Mouse (Mus musculus) myocyte (in vitro differentiated cells): ENCODE results near the gene Plscr3. TPM values are rescaled to one million over a fixed set of nuclear protein-coding genes. Genes with fewer than 3 reads are reported as not detected.

ENCODE experiments used
- H3K27me3 ChIP-seq: one replicate; pipeline ENCODE4 v1.6.1; 2011; ENCODE audit not compliant: control insufficient read depth, insufficient read depth, insufficient read length
- H3K36me3 ChIP-seq: one replicate; pipeline ENCODE4 v1.6.1; 2011; ENCODE audit not compliant: control insufficient read depth, insufficient read depth
- H3K4me2 ChIP-seq: one replicate; pipeline ENCODE4 v1.6.1; 2011; ENCODE audit warnings: low read depth, control low read depth
- H3K4me3 ChIP-seq: one replicate; pipeline ENCODE4 v1.5.1; 2011; ENCODE audit warnings: mild to moderate bottlenecking, control low read depth, moderate library complexity
- H3K79me2 ChIP-seq: one replicate; pipeline ENCODE4 v1.6.1; 2011; ENCODE audit not compliant: control insufficient read depth, insufficient read depth
- H3ac ChIP-seq: one replicate; pipeline ENCODE4 v1.6.1; 2011; ENCODE audit not compliant: control insufficient read depth, insufficient read length
- CEBPB ChIP-seq: IDR thresholded peaks from 2 replicates; pipeline ENCODE4 v1.6.1; 2011; ENCODE audit warnings: mild to moderate bottlenecking, moderate library complexity; ENCODE audit not compliant: poor library complexity, insufficient read depth, severe bottlenecking
- E2F4 ChIP-seq: IDR thresholded peaks from one replicate; pipeline ENCODE4 v1.6.1; 2011; ENCODE audit warnings: mild to moderate bottlenecking, control low read depth, moderate library complexity; ENCODE audit not compliant: insufficient read depth
- MAX ChIP-seq: IDR thresholded peaks from one replicate; pipeline ENCODE4 v1.6.1; 2011; ENCODE audit warnings: low read depth, mild to moderate bottlenecking, control low read depth
- MYOD1 ChIP-seq, 3 experiments: IDR thresholded peaks; one replicate each; pipeline ENCODE4 v1.6.1; 2011; ENCODE audit warnings: control low read depth in 2 of 3, low read depth in 2 of 3, mild to moderate bottlenecking in 2 of 3, moderate library complexity in 1 of 3; ENCODE audit not compliant: insufficient read length in 2 of 3, control insufficient read depth in 1 of 3
- MYOG ChIP-seq, 3 experiments: IDR thresholded peaks; one replicate each; pipeline ENCODE4 v1.6.1; 2011; ENCODE audit warnings: control low read depth in 2 of 3, low read depth in 2 of 3, mild to moderate bottlenecking in 2 of 3; ENCODE audit not compliant: insufficient read length in 2 of 3, control insufficient read depth in 1 of 3, insufficient read depth in 1 of 3
- POLR2A ChIP-seq: IDR thresholded peaks from one replicate; pipeline ENCODE4 v1.6.1; 2011; ENCODE audit warnings: low read depth, mild to moderate bottlenecking, control low read depth, moderate library complexity; ENCODE audit not compliant: insufficient read length
- POLR2AphosphoS2 ChIP-seq: IDR thresholded peaks from one replicate; pipeline ENCODE4 v1.6.1; 2011; ENCODE audit warnings: low read depth, control low read depth; ENCODE audit not compliant: insufficient read length
- REST ChIP-seq: IDR thresholded peaks from one replicate; pipeline ENCODE4 v1.6.1; 2011; ENCODE audit warnings: mild to moderate bottlenecking, control low read depth, moderate library complexity; ENCODE audit not compliant: insufficient read depth, insufficient read length
- SRF ChIP-seq: IDR thresholded peaks from one replicate; pipeline ENCODE4 v1.6.1; 2011; ENCODE audit warnings: low read depth; ENCODE audit not compliant: control insufficient read depth, insufficient read length
- TCF12 ChIP-seq: IDR thresholded peaks from one replicate; pipeline ENCODE4 v1.6.1; 2011; ENCODE audit warnings: mild to moderate bottlenecking, control low read depth; ENCODE audit not compliant: poor library complexity, insufficient read depth, severe bottlenecking
- TCF3 ChIP-seq: IDR thresholded peaks from one replicate; pipeline ENCODE4 v1.6.1; 2011; ENCODE audit warnings: low read depth, control low read depth; ENCODE audit not compliant: insufficient read length
- USF1 ChIP-seq: IDR thresholded peaks from one replicate; pipeline ENCODE4 v1.6.1; 2011; ENCODE audit warnings: low read depth, mild to moderate bottlenecking, control low read depth, moderate library complexity
- polyA plus RNA-seq: library from polyadenylated mRNA; unstranded; fragments of >200 nt; fragmentation: generic; extraction: Trizol; gene quantifications from one replicate; pipeline ENCODE4 v1.2.1, GENCODE M21; 2012; ENCODE audit warnings: missing spikeins

Plscr3 gene
- polyA plus RNA-seq, result 91.9 TPM

- TF ChIP-seq POLR2A (peak; percentile 88), REST (no peak), TCF12 (no peak), MYOD1 (IDR thresholded peaks at IDR 0.05; ENCODE audit: control insufficient read depth in 1 of 3, insufficient read length in 2 of 3, low read depth in 2 of 3) (no peak), SRF (no peak), E2F4 (no peak), CEBPB (no peak), USF1 (no peak), MAX (peak; percentile 25), TCF3 (no peak), POLR2AphosphoS2 (peak; percentile 92), MYOG (IDR thresholded peaks at IDR 0.05; ENCODE audit: control insufficient read depth in 1 of 3, insufficient read depth in 1 of 3, insufficient read length in 2 of 3, low read depth in 2 of 3) (no peak)
- peak within 1 kb of the TSS; percentile 40 for H3ac ChIP-seq
- H3K27me3 ChIP-seq, result no peaks in the 10 kb centered on the region
- peak within 1 kb of the TSS; percentile 98 for H3K4me2 ChIP-seq
- peaks cover 12% of the 10 kb centered on the region for H3K36me3 ChIP-seq
- H3K4me3 ChIP-seq, result peak within 1 kb of the TSS; percentile 97
- H3K79me2 ChIP-seq, result peaks cover 9% of the 10 kb centered on the region
These were observed at the start of gene Plscr3 for GRCm38 (mm10) chr11:69846198-69846680. Gene Plscr3 (plus strand): TSS chr11:69846376.

GRCm38 (mm10) chr11:69797924-69798323 lies 48.3 kb upstream of the Plscr3 start:
- Histone ChIP-seq H3K36me3 (peaks cover 4% of the 10 kb centered on the region), H3K4me3 (no peak overlapping the region), H3ac (no peak overlapping the region), H3K79me2 (no peaks in the 10 kb centered on the region), H3K4me2 (peak overlapping the region; percentile 38), H3K27me3 (no peaks in the 10 kb centered on the region)
- TF ChIP-seq SRF (no peak), TCF3 (no peak), E2F4 (no peak), MYOG (IDR thresholded peaks at IDR 0.05; ENCODE audit: control insufficient read depth in 1 of 3, insufficient read depth in 1 of 3, insufficient read length in 2 of 3, low read depth in 2 of 3) (peak in 1 of 3 experiments; percentile 64), REST (no peak), CEBPB (0 out of 2 replicates have a peak, but pooled peaks have one; percentile 4), TCF12 (no peak), MYOD1 (IDR thresholded peaks at IDR 0.05; ENCODE audit: control insufficient read depth in 1 of 3, insufficient read length in 2 of 3, low read depth in 2 of 3) (peak in 2 of 3 experiments; percentile 39 to 81), USF1 (no peak), MAX (no peak)

- H3K27me3 ChIP-seq, result no peaks in the 10 kb centered on the region
- peaks cover 4% of the 10 kb centered on the region for H3K36me3 ChIP-seq
- TF ChIP-seq MYOD1 (IDR thresholded peaks at IDR 0.05; ENCODE audit: control insufficient read depth in 1 of 3, insufficient read length in 2 of 3, low read depth in 2 of 3) (peak in 1 of 3 experiments; percentile 61), USF1 (no peak), MYOG (IDR thresholded peaks at IDR 0.05; ENCODE audit: control insufficient read depth in 1 of 3, insufficient read depth in 1 of 3, insufficient read length in 2 of 3, low read depth in 2 of 3) (peak in 1 of 3 experiments; percentile 6)
- H3K79me2 ChIP-seq, result no peaks in the 10 kb centered on the region
- H3ac ChIP-seq, result no peak overlapping the region
- H3K4me3 ChIP-seq, result peak overlapping the region; percentile 65
- H3K4me2 ChIP-seq, result peak overlapping the region; percentile 99
These were observed 46.6 kb upstream of the Plscr3 start for GRCm38 (mm10) chr11:69799394-69800137.

GRCm38 (mm10) chr11:69800138-69800391 lies 46.1 kb upstream of the Plscr3 start:
- Histone ChIP-seq H3K79me2 (no peaks in the 10 kb centered on the region), H3K4me2 (peak overlapping the region; percentile 99), H3K36me3 (peaks cover 4% of the 10 kb centered on the region), H3K4me3 (peak overlapping the region; percentile 65), H3K27me3 (no peaks in the 10 kb centered on the region), H3ac (no peak overlapping the region)
- TF ChIP-seq SRF (no peak), POLR2AphosphoS2 (peak; percentile 34), MYOD1 (IDR thresholded peaks at IDR 0.05; ENCODE audit: control insufficient read depth in 1 of 3, insufficient read length in 2 of 3, low read depth in 2 of 3) (peak in 2 of 3 experiments; percentile 98 to 99), E2F4 (no peak), CEBPB (no peak), MAX (no peak), USF1 (no peak), TCF12 (peak; percentile 48), MYOG (IDR thresholded peaks at IDR 0.05; ENCODE audit: control insufficient read depth in 1 of 3, insufficient read depth in 1 of 3, insufficient read length in 2 of 3, low read depth in 2 of 3) (peak; percentile 71 to 100 (median 99)), TCF3 (peak; percentile 86), REST (no peak), POLR2A (peak; percentile 37)
